Mouse (Mus musculus) testis, postnatal 14 days (tissue): Measurements from ENCODE around the gene Sh3rf1.

Experiments used
- DNase-seq: peaks from one replicate; pipeline ENCODE4 v3.0.0; 2021; ENCODE audit warnings: low spot score

The Sh3rf1 gene

DNA sequence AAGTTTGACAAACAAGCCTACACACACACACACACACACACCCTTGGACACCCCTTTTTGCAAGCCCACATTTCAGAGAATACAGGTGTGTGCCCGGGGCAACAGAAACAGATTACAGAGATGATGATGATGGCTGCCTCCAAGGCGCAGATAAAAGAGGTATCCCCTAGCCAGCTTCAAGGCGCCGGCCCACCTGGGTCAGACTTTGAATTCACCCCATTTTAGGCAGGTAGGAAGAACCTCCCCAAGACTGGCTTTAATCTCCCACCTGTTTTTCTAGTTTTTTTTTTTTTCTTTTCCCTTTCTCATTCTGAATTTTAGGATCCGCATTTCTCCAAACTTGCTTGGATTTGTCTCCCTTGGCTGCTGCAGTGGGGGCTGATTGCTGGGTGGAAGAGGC, 389 bp upstream of the Sh3rf1 start:
- no peak for DNase-seq

- peak; percentile 38 for DNase-seq
Observed at GRCm38 (mm10) chr8:61224380-61225092, 864 bp downstream of the Sh3rf1 start.

DNA sequence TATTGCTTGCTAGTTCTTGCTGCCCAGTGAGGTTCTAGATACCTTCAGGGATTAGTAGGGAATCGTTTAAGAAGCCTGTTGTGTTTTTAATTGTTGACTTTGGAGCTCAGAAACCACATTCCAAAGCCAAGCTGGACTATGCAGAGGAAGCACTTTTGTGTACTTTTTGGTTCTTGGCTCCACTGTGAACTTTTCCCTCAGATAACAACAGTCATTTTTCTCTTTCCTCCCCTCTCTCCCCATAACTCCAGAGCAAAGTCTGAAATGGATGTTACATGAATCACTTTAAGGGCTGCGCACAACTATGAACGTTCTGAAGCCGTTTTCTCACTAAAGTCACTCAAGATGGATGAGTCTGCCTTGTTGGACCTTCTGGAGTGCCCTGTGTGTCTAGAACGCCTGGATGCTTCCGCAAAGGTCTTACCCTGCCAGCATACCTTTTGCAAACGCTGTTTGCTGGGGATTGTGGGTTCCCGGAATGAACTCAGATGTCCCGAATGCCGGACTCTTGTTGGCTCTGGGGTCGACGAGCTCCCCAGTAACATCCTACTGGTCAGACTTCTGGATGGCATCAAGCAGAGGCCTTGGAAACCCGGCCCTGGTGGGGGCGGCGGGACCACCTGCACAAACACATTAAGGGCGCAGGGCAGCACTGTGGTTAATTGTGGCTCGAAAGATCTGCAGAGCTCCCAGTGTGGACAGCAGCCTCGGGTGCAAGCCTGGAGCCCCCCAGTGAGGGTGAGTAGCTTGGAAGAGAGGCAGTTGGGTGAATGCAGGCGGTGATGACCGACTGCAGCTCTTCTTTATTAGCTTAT, 2.1 kb downstream of the Sh3rf1 start:
- DNase-seq: no peak

- no peak for DNase-seq
Observed at GRCm38 (mm10) chr8:61226632-61227031, 3.0 kb downstream of the Sh3rf1 start.

DNA sequence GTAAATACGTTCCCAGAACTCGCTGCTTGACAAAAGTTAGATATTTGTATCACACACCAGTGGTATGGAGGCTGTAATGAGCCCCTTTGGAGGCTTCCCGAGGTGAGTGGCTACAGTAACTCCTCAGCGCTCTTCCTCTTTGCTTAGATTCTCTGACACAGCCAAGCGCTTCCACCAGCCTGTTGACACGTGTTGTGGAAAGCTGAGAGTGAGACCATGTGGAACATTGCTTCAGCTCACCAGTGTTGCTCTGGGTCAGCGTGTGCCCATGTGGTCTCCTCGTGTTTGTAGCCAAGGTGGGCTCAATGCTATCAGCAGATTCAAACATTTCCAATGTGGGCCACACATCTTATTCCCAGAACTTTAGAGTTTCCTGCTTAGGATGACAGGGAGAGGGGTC, 5.0 kb downstream of the Sh3rf1 start:
- no peak for DNase-seq

GRCm38 (mm10) chr8:61229511-61230195, 6.0 kb downstream of the Sh3rf1 start:
- no peak for DNase-seq

GRCm38 (mm10) chr8:61230881-61231755, 7.4 kb downstream of the Sh3rf1 start:
- DNase-seq: no peak

DNA sequence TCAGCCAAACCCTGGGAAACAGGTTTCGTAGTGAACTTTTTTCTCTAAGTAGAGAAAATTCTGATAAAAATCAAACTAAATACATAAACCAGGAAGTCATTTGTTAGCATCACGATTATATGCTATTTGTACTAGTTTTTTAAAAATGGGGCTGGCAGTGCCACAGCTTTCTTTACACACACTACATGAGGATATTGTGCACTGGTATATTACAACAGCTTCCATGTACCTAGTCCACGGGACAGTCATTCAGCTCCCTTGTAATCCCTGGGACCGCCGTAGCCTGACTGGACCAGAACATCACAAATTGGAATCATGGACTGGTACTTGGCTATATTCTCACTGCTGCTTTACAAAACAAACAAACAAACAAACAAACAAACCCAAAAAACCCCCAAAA, 11.8 kb downstream of the Sh3rf1 start:
- DNase-seq: no peak

- no peak for DNase-seq
Observed at GRCm38 (mm10) chr8:61236506-61237268, 13.0 kb downstream of the Sh3rf1 start.

GRCm38 (mm10) chr8:61239576-61239975, 15.9 kb downstream of the Sh3rf1 start:
- no peak for DNase-seq

- DNase-seq: no peak
Observed at GRCm38 (mm10) chr8:61241229-61241628, 17.6 kb downstream of the Sh3rf1 start.

GRCm38 (mm10) chr8:61242896-61243295, 19.2 kb downstream of the Sh3rf1 start:
- DNase-seq: peak; percentile 65

GRCm38 (mm10) chr8:61243491-61243890, 19.8 kb downstream of the Sh3rf1 start:
- DNase-seq: peak; percentile 62

- no peak for DNase-seq
Observed at GRCm38 (mm10) chr8:61244157-61244556, 20.5 kb downstream of the Sh3rf1 start.

DNA sequence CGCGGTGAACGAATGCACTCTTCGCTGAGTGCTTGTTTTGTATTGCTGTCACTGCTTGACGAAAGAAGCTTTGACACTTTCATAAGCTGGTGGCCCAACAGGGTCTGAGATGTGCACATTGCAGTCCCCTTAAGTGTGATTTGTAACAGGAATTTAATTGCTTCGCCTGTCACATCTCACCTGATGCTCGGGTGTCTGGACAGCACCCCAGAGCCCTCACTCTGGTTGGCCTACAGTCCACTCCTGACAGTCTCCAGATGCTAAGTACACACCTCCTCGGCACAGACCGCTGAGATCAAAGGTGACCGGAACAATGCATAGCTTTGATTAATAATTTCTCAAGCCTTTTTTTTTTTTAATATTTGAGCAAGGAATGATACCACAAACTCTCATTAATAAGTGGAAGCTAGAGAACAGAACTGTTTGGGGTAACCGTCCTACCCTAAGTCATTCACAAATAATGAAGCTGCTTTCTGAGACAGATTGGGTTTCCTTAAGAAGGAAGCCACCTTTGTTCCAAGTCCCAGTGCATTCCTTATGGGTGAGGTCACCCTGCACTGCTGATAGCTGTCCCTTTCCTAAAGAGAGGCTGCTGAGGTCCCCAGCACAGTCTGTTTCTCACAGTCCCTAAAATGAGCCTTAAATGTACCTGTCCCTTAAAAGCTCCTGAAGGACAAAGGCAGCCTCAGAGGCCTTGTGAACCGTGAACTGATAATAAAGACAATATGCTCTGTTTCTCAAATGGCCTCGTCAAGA, 23.8 kb downstream of the Sh3rf1 start:
- peak; percentile 39 for DNase-seq

DNA sequence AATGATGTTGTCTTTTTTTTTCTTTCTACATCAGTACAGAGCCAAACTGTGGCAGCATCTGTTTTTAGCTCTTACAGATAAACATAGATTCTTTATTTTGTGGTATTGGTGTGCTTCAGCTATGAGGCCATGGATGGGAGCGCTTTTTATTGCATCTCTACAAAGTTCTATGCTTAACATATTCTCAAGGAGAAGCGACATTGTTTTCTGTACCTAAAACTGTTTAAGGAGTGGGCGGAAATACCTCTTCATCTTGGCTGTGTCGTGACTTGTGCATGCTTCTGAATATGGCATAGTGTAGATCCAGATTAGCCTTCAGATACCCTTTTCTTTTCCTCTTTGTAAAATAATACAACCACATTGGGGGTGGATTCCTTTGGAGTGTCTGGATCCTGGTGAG, 25.8 kb downstream of the Sh3rf1 start:
- no peak for DNase-seq

DNA sequence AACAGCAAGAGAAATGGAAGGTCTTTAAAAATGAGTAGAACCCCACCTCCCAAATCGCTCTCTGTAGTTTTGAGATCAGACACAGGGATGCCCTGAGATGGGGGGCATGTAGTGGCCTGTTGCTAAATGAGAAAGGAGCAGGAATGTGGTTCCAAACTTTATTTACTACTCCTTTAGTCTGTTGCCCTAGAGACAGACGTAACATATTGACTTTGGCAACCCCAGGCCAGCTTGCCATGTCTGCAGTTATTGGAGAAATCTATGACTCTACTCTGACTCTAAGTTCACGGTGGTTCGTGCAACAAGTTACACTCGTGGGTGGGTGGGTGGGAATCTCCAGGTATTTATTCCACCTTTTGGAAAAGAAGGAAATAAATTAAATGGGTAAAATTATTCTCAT, 30.5 kb downstream of the Sh3rf1 start:
- no peak for DNase-seq

DNA sequence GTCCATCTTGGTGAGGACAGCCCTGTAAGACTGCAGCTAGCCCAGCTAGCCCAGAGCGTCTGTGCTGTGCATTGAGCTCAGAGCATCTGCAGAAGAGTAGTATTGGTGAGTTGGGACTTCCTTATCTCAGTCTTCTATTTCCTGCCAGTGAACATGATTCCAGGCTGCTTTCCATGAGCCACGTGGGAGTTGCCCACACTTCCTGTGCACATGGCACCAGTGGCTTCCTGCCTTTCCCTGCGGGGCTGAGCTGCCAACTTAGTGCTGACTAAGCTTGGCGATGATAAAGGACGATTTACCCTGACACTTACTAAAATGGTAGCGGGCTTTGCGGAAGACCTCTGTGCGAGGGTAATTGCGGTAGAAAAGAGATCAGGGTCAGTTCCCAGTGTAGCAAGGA, 35.2 kb downstream of the Sh3rf1 start:
- DNase-seq: no peak

GRCm38 (mm10) chr8:61259526-61259925, 35.9 kb downstream of the Sh3rf1 start:
- no peak for DNase-seq

GRCm38 (mm10) chr8:61260530-61260929, 36.9 kb downstream of the Sh3rf1 start:
- DNase-seq: no peak
